Mouse (Mus musculus): Measurements from ENCODE around the gene Fam234b. TPM values are rescaled to one million over a fixed set of nuclear protein-coding genes. Genes with fewer than 3 reads are reported as not detected.
A peak's percentile ranks its signal among the peaks of the same experiment; 100 is the strongest.

Gene Fam234b
- polyA plus RNA-seq, 1 experiment from 2014 or later = 31.7 TPM

DNA sequence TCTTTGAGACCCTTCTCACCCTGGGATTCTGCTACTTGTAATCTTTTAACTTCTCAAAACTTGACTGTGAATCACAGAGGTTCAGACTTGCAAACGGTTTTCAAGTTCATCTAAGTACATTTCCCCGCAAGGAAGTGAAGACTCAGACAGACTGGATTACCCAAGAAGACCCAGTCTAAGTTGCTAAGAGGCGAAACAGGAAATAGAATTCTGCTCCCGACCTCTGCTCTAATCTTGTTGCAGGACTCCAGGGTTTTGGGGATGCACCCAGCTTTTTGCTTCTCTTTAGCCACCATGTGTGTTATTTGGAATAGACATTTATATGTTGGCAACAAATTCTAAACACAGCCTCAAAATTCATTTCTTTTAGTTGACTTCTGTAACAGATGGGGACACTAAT lies 36.4 kb upstream of the Fam234b start:
- WGBS (ENCODE audit: insufficient replicate concordance) = 46% methylated on average over 4 of the region's 4 CpGs
- Histone ChIP-seq H3K9me3 (replicated peaks; ENCODE audit: control insufficient read depth, low read length) (no peaks in the 10 kb centered on the region), H3K4me2 (ENCODE audit: low read depth, low read length) (no peak overlapping the region), H3K27me3 (ENCODE audit: control insufficient read depth, insufficient read depth, low read depth, low read length) (no peaks in the 10 kb centered on the region), H3K4me3 (ENCODE audit: low read depth, low read length) (no peak overlapping the region), H3K36me3 (ENCODE audit: control insufficient read depth, insufficient read depth) (peaks cover 16% of the 10 kb centered on the region), H3K27ac (ENCODE audit: low read length) (no peak overlapping the region), H3K9ac (ENCODE audit: low read depth, low read length) (no peak overlapping the region), H3K4me1 (ENCODE audit: control insufficient read depth, low read depth, low read length) (peaks cover 61% of the 10 kb centered on the region)
- ATAC-seq (ENCODE audit: low read depth) = no peak

DNA sequence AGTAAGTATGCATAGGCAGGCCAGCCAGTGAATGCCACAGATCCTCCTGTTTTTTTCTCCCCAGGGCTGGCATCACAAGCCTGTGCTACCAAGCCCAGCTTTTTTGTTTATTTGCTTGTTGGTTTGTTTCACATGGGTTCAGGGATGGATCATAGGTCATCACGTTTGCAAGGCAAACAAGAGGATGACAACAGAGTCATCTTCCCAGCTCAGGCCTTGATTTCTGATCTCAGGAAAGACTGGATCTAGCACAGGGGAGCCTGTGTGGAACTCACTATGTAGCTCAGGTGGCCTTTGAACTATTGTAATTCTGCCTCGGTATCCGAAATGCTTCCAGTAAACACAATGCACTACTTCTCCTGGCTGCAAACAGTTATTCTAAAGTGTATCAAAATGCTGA lies 35.5 kb upstream of the Fam234b start:
- WGBS (ENCODE audit: insufficient replicate concordance) = 75% methylated on average over 3 of the region's 3 CpGs
- ATAC-seq (ENCODE audit: low read depth) = no peak
- H3K9me3 ChIP-seq (replicated peaks; ENCODE audit: control insufficient read depth, low read length) = no peaks in the 10 kb centered on the region
- peak overlapping the region; percentile 35; the same call in 1 of the 2 replicates for H3K27ac ChIP-seq (ENCODE audit: low read length)
- H3K36me3 ChIP-seq (ENCODE audit: control insufficient read depth, insufficient read depth) = peaks cover 16% of the 10 kb centered on the region
- H3K4me3 ChIP-seq (ENCODE audit: low read depth, low read length) = no peak overlapping the region
- 0 out of 2 replicates have a peak overlapping the region, but pooled peaks have one; percentile 10 for H3K9ac ChIP-seq (ENCODE audit: low read depth, low read length)
- peaks cover 60% of the 10 kb centered on the region for H3K4me1 ChIP-seq (ENCODE audit: control insufficient read depth, low read depth, low read length)
- no peaks in the 10 kb centered on the region for H3K27me3 ChIP-seq (ENCODE audit: control insufficient read depth, insufficient read depth, low read depth, low read length)
- no peak overlapping the region for H3K4me2 ChIP-seq (ENCODE audit: low read depth, low read length)

DNA sequence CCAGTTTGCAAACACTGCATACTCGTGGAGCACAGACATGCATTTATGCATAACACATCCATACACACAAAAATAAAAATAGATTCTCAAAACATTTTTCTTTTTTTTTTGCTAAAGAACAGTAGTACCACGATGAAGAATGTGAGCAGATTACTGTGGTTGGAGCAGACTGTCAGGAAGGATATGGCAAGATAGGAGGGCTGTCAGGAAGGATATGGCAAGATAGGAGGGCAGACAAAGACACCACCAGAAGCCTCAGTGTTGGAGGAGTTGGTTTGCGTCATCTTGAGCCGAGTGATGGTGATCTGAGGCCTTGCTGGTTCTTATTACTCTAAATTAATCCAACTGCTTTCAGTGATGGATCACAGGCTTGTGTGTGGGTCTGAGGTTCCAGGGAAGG lies 34.9 kb upstream of the Fam234b start:
- 30% methylated on average over 4 of the region's 4 CpGs for whole genome bisulfite sequencing (ENCODE audit: insufficient replicate concordance)
- H3K4me1 ChIP-seq (ENCODE audit: control insufficient read depth, low read depth, low read length) = peaks cover 55% of the 10 kb centered on the region

DNA sequence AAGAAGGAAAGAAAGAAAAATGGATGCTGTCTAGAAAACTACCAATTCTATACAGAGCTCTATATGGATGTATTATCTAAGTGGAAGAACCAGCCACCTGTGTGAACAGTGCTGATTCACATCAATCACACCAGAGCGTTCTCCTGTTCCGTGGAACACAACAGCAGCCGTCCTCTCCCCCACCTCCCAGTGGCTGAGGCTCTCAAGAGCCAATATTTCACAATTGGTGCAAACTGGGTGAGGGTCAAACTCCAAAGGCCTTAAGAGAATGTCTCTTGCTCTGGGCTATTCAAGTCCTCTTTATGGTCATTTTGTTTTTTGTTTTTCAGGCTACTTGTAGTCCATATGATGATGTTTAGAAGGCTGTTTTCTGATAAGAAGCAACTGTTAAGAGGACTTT lies 32.6 kb upstream of the Fam234b start:
- Histone ChIP-seq H3K9me3 (replicated peaks; ENCODE audit: control insufficient read depth, low read length) (no peaks in the 10 kb centered on the region), H3K4me3 (ENCODE audit: low read depth, low read length) (peak overlapping the region; percentile 90), H3K9ac (ENCODE audit: low read depth, low read length) (peak overlapping the region; percentile 93), H3K27ac (ENCODE audit: low read length) (peak overlapping the region; percentile 94), H3K36me3 (ENCODE audit: control insufficient read depth, insufficient read depth) (peaks cover 16% of the 10 kb centered on the region), H3K4me1 (ENCODE audit: control insufficient read depth, low read depth, low read length) (peaks cover 58% of the 10 kb centered on the region), H3K27me3 (ENCODE audit: control insufficient read depth, insufficient read depth, low read depth, low read length) (no peaks in the 10 kb centered on the region), H3K4me2 (ENCODE audit: low read depth, low read length) (peak overlapping the region; percentile 81)
- WGBS (ENCODE audit: insufficient replicate concordance) = 26% methylated on average over 3 of the region's 3 CpGs
- ATAC-seq (ENCODE audit: low read depth) = peak; percentile 7

More for the DNA sequence above, 34.9 kb upstream of the Fam234b start:
- H3K27ac ChIP-seq (ENCODE audit: low read length) = peak overlapping the region; percentile 67
- H3K4me2 ChIP-seq (ENCODE audit: low read depth, low read length) = peak overlapping the region; percentile 30
- ATAC-seq (ENCODE audit: low read depth) = no peak
- H3K27me3 ChIP-seq (ENCODE audit: control insufficient read depth, insufficient read depth, low read depth, low read length) = no peaks in the 10 kb centered on the region
- peaks cover 16% of the 10 kb centered on the region for H3K36me3 ChIP-seq (ENCODE audit: control insufficient read depth, insufficient read depth)
- 0 out of 2 replicates have a peak overlapping the region, but pooled peaks have one; percentile 2 for H3K4me3 ChIP-seq (ENCODE audit: low read depth, low read length)
- no peaks in the 10 kb centered on the region for H3K9me3 ChIP-seq (replicated peaks; ENCODE audit: control insufficient read depth, low read length)
- H3K9ac ChIP-seq (ENCODE audit: low read depth, low read length) = peak overlapping the region; percentile 35; the same call in 1 of the 2 replicates

DNA sequence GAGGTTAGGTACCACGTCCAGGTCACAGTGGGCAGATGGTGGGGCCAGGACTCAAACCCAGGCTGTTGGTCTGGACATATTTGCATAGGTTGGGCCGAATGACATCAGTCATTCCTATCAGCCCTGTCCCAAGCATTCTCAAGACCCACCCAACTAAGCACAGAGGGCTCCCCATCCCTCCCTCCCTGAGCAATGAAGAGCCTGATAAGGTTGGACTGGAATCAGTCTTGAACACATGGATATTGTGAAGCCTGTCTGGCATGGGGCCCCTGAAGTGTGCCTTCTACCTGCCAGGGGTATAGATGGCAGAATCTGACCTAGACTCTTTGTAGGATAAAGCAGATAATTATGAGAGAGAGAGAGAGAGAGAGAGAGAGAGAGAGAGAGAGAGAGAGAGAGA lies 32.1 kb upstream of the Fam234b start:
- Histone ChIP-seq H3K4me1 (ENCODE audit: control insufficient read depth, low read depth, low read length) (peaks cover 58% of the 10 kb centered on the region), H3K4me3 (ENCODE audit: low read depth, low read length) (peak overlapping the region; percentile 90), H3K27ac (ENCODE audit: low read length) (peak overlapping the region; percentile 94), H3K36me3 (ENCODE audit: control insufficient read depth, insufficient read depth) (peaks cover 16% of the 10 kb centered on the region), H3K9ac (ENCODE audit: low read depth, low read length) (peak overlapping the region; percentile 93), H3K4me2 (ENCODE audit: low read depth, low read length) (peak overlapping the region; percentile 81), H3K27me3 (ENCODE audit: control insufficient read depth, insufficient read depth, low read depth, low read length) (no peaks in the 10 kb centered on the region), H3K9me3 (replicated peaks; ENCODE audit: control insufficient read depth, low read length) (no peaks in the 10 kb centered on the region)
- WGBS (ENCODE audit: insufficient replicate concordance) = 25% methylated on average over 2 of the region's 2 CpGs
- peak; percentile 84 for ATAC-seq (ENCODE audit: low read depth)

DNA sequence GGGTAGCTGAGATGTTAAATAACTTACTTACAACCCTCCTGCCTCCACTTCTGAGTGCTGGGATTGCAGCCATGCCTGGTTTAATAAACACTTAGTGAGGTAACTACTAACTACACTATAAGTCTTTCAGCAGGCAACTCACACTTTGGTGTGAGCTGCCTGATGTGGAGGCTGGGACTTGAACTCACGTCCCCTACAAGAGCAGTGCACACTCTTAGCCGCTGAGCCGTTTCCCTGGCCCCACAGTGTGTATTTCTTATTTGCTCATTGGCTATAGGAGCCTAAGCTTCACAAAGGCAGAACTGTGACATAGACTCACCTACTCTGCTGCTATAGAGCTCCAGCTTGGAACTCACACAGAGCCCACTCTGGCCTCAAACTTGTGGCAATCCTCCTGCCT lies 31.5 kb upstream of the Fam234b start:
- Histone ChIP-seq H3K36me3 (ENCODE audit: control insufficient read depth, insufficient read depth) (peaks cover 16% of the 10 kb centered on the region), H3K27ac (ENCODE audit: low read length) (peak overlapping the region; percentile 94), H3K4me1 (ENCODE audit: control insufficient read depth, low read depth, low read length) (peaks cover 55% of the 10 kb centered on the region), H3K9ac (ENCODE audit: low read depth, low read length) (peak overlapping the region; percentile 93), H3K27me3 (ENCODE audit: control insufficient read depth, insufficient read depth, low read depth, low read length) (no peaks in the 10 kb centered on the region), H3K9me3 (replicated peaks; ENCODE audit: control insufficient read depth, low read length) (no peaks in the 10 kb centered on the region), H3K4me3 (ENCODE audit: low read depth, low read length) (peak overlapping the region; percentile 90), H3K4me2 (ENCODE audit: low read depth, low read length) (peak overlapping the region; percentile 81)
- ATAC-seq (ENCODE audit: low read depth) = no peak
- WGBS (ENCODE audit: insufficient replicate concordance) = 41% methylated on average over 3 of the region's 3 CpGs

DNA sequence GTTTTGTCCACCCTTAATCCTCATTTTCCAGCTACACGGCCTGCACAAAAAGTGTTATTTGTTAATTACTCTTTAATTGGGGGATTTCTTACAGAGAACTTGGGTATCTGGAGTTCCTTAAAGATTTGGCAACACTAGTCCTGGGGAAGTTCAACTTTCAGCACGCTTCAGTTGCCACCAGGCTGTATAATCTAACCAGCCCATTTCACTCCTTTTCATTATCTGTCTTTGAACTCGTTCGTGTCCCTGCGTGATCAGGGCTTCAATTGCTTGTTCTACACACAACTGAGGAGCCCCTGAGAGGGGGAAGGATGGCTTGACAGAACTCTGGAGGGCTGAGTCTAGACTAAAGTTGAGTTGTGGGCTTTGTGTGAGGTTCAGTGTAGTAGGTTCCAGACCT lies 31.1 kb upstream of the Fam234b start:
- Histone ChIP-seq H3K4me1 (ENCODE audit: control insufficient read depth, low read depth, low read length) (peaks cover 52% of the 10 kb centered on the region), H3K27ac (ENCODE audit: low read length) (peak overlapping the region; percentile 94), H3K27me3 (ENCODE audit: control insufficient read depth, insufficient read depth, low read depth, low read length) (no peaks in the 10 kb centered on the region), H3K9me3 (replicated peaks; ENCODE audit: control insufficient read depth, low read length) (no peaks in the 10 kb centered on the region), H3K9ac (ENCODE audit: low read depth, low read length) (peak overlapping the region; percentile 93), H3K4me3 (ENCODE audit: low read depth, low read length) (peak overlapping the region; percentile 90), H3K4me2 (ENCODE audit: low read depth, low read length) (peak overlapping the region; percentile 81), H3K36me3 (ENCODE audit: control insufficient read depth, insufficient read depth) (peaks cover 16% of the 10 kb centered on the region)
- 24% methylated on average over 5 of the region's 5 CpGs for WGBS (ENCODE audit: insufficient replicate concordance)
- peak; percentile 28 for ATAC-seq (ENCODE audit: low read depth)

DNA sequence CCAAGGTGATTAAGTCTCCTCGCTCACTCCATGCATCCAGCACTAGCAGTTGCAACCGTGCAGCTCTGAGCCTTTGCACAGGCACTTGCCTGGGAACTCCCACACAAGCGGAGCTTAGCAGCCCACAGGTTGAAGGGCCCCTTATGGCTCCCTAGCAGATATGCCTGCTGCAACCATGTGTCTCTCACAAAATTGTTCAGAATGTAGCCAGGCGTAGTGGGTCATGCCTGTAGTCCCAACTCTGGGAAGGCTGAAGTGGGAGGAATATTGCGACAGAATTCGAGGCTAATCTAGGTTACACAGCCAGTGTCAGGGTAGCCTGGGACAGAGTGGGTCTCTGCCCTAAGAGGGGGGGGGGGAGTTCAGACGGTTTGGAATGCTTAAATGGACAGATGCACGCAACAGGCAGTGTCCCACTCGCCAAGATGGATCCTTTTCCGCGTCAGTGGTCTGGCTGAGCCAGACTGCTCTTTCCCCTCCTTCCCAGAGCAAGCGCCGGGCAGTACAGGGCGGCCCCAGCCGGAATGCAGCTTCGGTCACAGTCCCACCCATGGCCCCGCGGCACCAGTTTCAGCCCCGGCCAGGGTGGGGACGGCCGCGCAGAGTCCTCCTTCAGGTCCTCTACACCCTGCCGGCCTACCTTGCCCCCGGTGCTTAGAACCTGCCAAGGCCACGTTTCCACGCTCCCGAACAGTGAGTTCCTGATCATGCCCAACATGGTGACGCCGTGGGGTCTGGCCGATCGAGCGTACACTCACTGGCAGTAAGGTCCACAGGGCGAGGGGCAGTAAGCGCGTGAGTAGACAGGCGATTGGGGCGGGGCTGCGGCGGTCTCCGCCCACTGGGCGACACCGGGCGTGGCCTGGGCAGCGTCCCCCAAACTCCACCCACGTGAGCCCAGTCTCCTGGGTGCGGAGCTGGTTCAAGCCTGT lies 30.1 kb upstream of the Fam234b start:
- H3K27me3 ChIP-seq (ENCODE audit: control insufficient read depth, insufficient read depth, low read depth, low read length) = no peaks in the 10 kb centered on the region
- H3K36me3 ChIP-seq (ENCODE audit: control insufficient read depth, insufficient read depth) = peaks cover 12% of the 10 kb centered on the region
- H3K9ac ChIP-seq (ENCODE audit: low read depth, low read length) = peak overlapping the region; percentile 93
- H3K9me3 ChIP-seq (replicated peaks; ENCODE audit: control insufficient read depth, low read length) = no peaks in the 10 kb centered on the region
- peak overlapping the region; percentile 90 for H3K4me3 ChIP-seq (ENCODE audit: low read depth, low read length)
- ATAC-seq (ENCODE audit: low read depth) = peak; percentile 79
- WGBS (ENCODE audit: insufficient replicate concordance) = 2% methylated on average over 46 of the region's 46 CpGs
- peak overlapping the region; percentile 94 for H3K27ac ChIP-seq (ENCODE audit: low read length)
- H3K4me1 ChIP-seq (ENCODE audit: control insufficient read depth, low read depth, low read length) = peaks cover 45% of the 10 kb centered on the region
- H3K4me2 ChIP-seq (ENCODE audit: low read depth, low read length) = peak overlapping the region; percentile 81

DNA sequence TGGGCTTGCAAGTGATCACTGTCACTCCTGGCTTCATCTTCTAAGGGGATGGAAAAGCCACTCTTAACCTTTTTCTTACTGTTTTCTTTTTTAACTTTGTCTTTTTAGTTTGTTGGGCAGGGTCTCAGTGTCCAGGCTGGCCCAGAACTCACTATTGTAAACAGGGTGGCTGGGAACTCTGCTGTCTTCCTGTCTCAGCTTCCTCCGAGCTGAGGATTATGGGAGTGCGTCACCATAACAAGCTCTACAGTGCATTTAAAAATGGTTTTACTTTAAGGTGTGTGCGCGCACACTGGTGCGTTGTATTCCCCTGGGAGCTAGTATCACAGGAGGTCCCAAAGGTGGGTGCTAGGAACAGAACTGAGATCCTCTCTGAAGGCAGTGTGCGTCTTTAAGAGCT lies 29.3 kb upstream of the Fam234b start:
- ATAC-seq (ENCODE audit: low read depth) = no peak
- Histone ChIP-seq H3K4me1 (ENCODE audit: control insufficient read depth, low read depth, low read length) (peaks cover 37% of the 10 kb centered on the region), H3K4me3 (ENCODE audit: low read depth, low read length) (peak overlapping the region; percentile 90), H3K36me3 (ENCODE audit: control insufficient read depth, insufficient read depth) (peaks cover 6% of the 10 kb centered on the region), H3K27ac (ENCODE audit: low read length) (peak overlapping the region; percentile 90), H3K27me3 (ENCODE audit: control insufficient read depth, insufficient read depth, low read depth, low read length) (no peaks in the 10 kb centered on the region), H3K9me3 (replicated peaks; ENCODE audit: control insufficient read depth, low read length) (no peaks in the 10 kb centered on the region), H3K4me2 (ENCODE audit: low read depth, low read length) (peak overlapping the region; percentile 81), H3K9ac (ENCODE audit: low read depth, low read length) (peak overlapping the region; percentile 68)
- WGBS (ENCODE audit: insufficient replicate concordance) = 75% methylated on average over 6 of the region's 6 CpGs

Data from liver, embryonic 16.5 days (tissue).